Mouse (Mus musculus): ENCODE measurements around the gene Wnt3a.
"Not testable (repeated sequence)": the region's sequence is repeated elsewhere in the genome, so short reads cannot be mapped to it uniquely, and the experiment has no call there.

Gene Wnt3a

GRCm38 (mm10) chr11:59219064-59219463, 71.5 kb downstream of the Wnt3a start:
- peak in 1 of 2 experiments; percentile 39 for DNase-seq (ENCODE audit: low spot score in 2 of 2)

GRCm38 (mm10) chr11:59218389-59218998, 72.1 kb downstream of the Wnt3a start:
- DNase-seq (ENCODE audit: low spot score in 2 of 2) = no peak

GRCm38 (mm10) chr11:59216955-59217354, 73.6 kb downstream of the Wnt3a start:
- DNase-seq (ENCODE audit: low spot score in 2 of 2) = no peak

- DNase-seq (ENCODE audit: low spot score in 2 of 2) = no peak
Observed at GRCm38 (mm10) chr11:59212892-59213494, 77.6 kb downstream of the Wnt3a start.

- DNase-seq (ENCODE audit: low spot score in 2 of 2) = peak; percentile 86 to 93
Observed at GRCm38 (mm10) chr11:59212320-59212719, 78.2 kb downstream of the Wnt3a start.

- DNase-seq (ENCODE audit: low spot score in 2 of 2) = not testable (repeated sequence)
Observed at GRCm38 (mm10) chr11:59211561-59211960, 79.0 kb downstream of the Wnt3a start.

- DNase-seq (ENCODE audit: low spot score in 2 of 2) = no peak
Observed at GRCm38 (mm10) chr11:59210020-59210419, 80.5 kb downstream of the Wnt3a start.

GRCm38 (mm10) chr11:59209580-59209979, 81.0 kb downstream of the Wnt3a start:
- no peak for DNase-seq (ENCODE audit: low spot score in 2 of 2)

- peak; percentile 48 to 57 for DNase-seq (ENCODE audit: low spot score in 2 of 2)
Observed at GRCm38 (mm10) chr11:59209003-59209441, 81.5 kb downstream of the Wnt3a start.

GRCm38 (mm10) chr11:59208153-59208831, 82.3 kb downstream of the Wnt3a start, which contains the start of gene 2310033P09Rik:
Gene 2310033P09Rik (plus strand): TSS chr11:59208321.
- DNase-seq (ENCODE audit: low spot score in 2 of 2) = peak; percentile 91 to 93

- peak; percentile 87 to 92 for DNase-seq (ENCODE audit: low spot score in 2 of 2)
Observed at GRCm38 (mm10) chr11:59202081-59202995, 88.2 kb downstream of the Wnt3a start, which contains the start of gene Mrpl55. Gene Mrpl55 (plus strand): TSS chr11:59202486.

GRCm38 (mm10) chr11:59201216-59202002, 89.1 kb downstream of the Wnt3a start:
- DNase-seq (ENCODE audit: low spot score in 2 of 2) = no peak

Data from natural killer cell, adult 2 months (primary cell).